Mouse (Mus musculus): ENCODE data around the gene Rsph9.

DNA sequence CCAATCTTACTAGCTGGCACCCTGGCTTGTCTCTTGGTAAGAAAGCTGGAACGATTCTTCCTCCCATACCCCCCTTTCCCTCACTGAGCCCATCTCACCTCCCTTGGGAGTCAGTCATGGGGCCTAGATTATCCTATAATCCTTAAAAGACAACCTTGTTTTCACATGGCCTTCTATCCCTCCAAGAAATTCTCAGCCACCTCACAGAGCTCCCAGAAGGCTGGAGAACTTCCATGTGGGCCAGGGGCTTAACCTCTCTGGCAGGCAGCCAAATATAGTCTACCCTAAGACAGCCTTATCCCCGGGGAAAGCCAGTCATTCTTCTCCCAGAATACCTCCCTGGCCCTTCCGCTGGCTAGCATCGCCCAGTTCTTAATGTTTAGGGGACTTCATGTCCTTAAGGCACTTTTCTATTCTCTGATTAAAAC is 25.6 kb downstream of the Rsph9 start:
- TF ChIP-seq CTCF (IDR thresholded peaks at IDR 0.05; ENCODE audit: extremely low read depth, insufficient read length, insufficient replicate concordance, low read depth, low read length) (no peak), POLR2A (IDR thresholded peaks at IDR 0.05; ENCODE audit: low read depth, low read length) (no peak)

Measured in small intestine, adult 2 months (tissue).